Mouse (Mus musculus) liver, embryonic 12.5 days (tissue): ENCODE data around the gene Hacl1. TPM values are rescaled to one million over a fixed set of nuclear protein-coding genes. Genes with fewer than 3 reads are reported as not detected.

Experiments used
- ATAC-seq: fragments of 200-750 bp; cut with Nextera tagmentation; 2 replicates; pipeline ENCODE4 v1.8.0; 2017; ENCODE audit warnings: moderate number of reproducible peaks, mild to moderate bottlenecking, moderate library complexity
- H3K27ac ChIP-seq: fragments of 300-500 bp; sonication (generic); 2 replicates; pipeline ENCODE4 v1.5.1; 2016; ENCODE audit warnings: mild to moderate bottlenecking
- H3K27me3 ChIP-seq: fragments of 300-500 bp; sonication (generic); replicated peaks from 2 replicates; pipeline ENCODE4 v1.6.1; 2016; ENCODE audit warnings: mild to moderate bottlenecking, moderate library complexity
- H3K36me3 ChIP-seq: fragments of 300-500 bp; sonication (generic); 2 replicates; pipeline ENCODE4 v1.6.1; 2016; ENCODE audit warnings: mild to moderate bottlenecking, moderate library complexity
- H3K4me1 ChIP-seq: fragments of 300-500 bp; sonication (generic); 2 replicates; pipeline ENCODE4 v1.6.1; 2016
- H3K4me2 ChIP-seq: fragments of 300-500 bp; sonication (generic); 2 replicates; pipeline ENCODE4 v1.6.1; 2016; ENCODE audit warnings: mild to moderate bottlenecking, moderate library complexity
- H3K4me3 ChIP-seq: fragments of 300-500 bp; sonication (generic); 2 replicates; pipeline ENCODE4 v1.5.1; 2016; ENCODE audit warnings: mild to moderate bottlenecking, moderate library complexity
- H3K9ac ChIP-seq: fragments of 300-500 bp; sonication (generic); 2 replicates; pipeline ENCODE4 v1.6.1; 2016; ENCODE audit warnings: mild to moderate bottlenecking, moderate library complexity
- H3K9me3 ChIP-seq: fragments of 300-500 bp; sonication (generic); replicated peaks from 2 replicates; pipeline ENCODE4 v1.6.1; 2016; ENCODE audit warnings: mild to moderate bottlenecking, moderate library complexity
- WGBS: fragments of 180-500 bp; shearing (Covaris S2); methylation state at CpG from one replicate; pipeline ENCODE4 v1.1.7; 2016; ENCODE audit not compliant: insufficient replicate concordance; 5-methylcytosine and 5-hydroxymethylcytosine counted together
- polyA plus RNA-seq: library from polyadenylated mRNA; unstranded; fragments of >200 nt; fragmentation: Nextera tagmentation; extraction: Ambion mirVana; gene quantifications from 2 replicates; pipeline ENCODE4 v1.2.1, GENCODE M21; 2016

Gene Hacl1
- polyA plus RNA-seq, 1 experiment from 2014 or later, result 7.4 TPM

- 61% methylated on average over 10 of the region's 10 CpGs for WGBS
- Histone ChIP-seq H3K9ac (no peak overlapping the region), H3K27ac (no peak overlapping the region), H3K9me3 (no peaks in the 10 kb centered on the region), H3K27me3 (0 out of 2 replicates have a peak, but pooled peaks cover 5% of the 10 kb centered on the region), H3K4me3 (no peak overlapping the region), H3K36me3 (no peaks in the 10 kb centered on the region), H3K4me2 (no peak overlapping the region), H3K4me1 (peaks cover 48% of the 10 kb centered on the region)
- ATAC-seq, result no peak
These were observed 18.6 kb upstream of the Hacl1 start for GRCm38 (mm10) chr14:31659501-31660181.

- 0 out of 2 replicates have a peak, but pooled peaks cover 5% of the 10 kb centered on the region for H3K27me3 ChIP-seq
- ATAC-seq, result no peak
- H3K4me3 ChIP-seq, result no peak overlapping the region
- H3K9me3 ChIP-seq, result no peaks in the 10 kb centered on the region
- H3K4me1 ChIP-seq, result peaks cover 46% of the 10 kb centered on the region
- H3K36me3 ChIP-seq, result no peaks in the 10 kb centered on the region
- no peak overlapping the region for H3K27ac ChIP-seq
- H3K9ac ChIP-seq, result no peak overlapping the region
- WGBS, result 83% methylated on average over 8 of the region's 8 CpGs
- H3K4me2 ChIP-seq, result no peak overlapping the region
These were observed 17.1 kb upstream of the Hacl1 start for GRCm38 (mm10) chr14:31658126-31658680.

GRCm38 (mm10) chr14:31656857-31657645 is 16.0 kb upstream of the Hacl1 start:
- Histone ChIP-seq H3K4me1 (peaks cover 46% of the 10 kb centered on the region), H3K9me3 (no peaks in the 10 kb centered on the region), H3K27ac (no peak overlapping the region), H3K9ac (no peak overlapping the region), H3K4me3 (no peak overlapping the region), H3K27me3 (0 out of 2 replicates have a peak, but pooled peaks cover 3% of the 10 kb centered on the region), H3K4me2 (no peak overlapping the region), H3K36me3 (no peaks in the 10 kb centered on the region)
- 45% methylated on average over 5 of the region's 5 CpGs for WGBS
- no peak for ATAC-seq

GRCm38 (mm10) chr14:31656386-31656785 is 15.3 kb upstream of the Hacl1 start:
- no peak for ATAC-seq
- Histone ChIP-seq H3K9me3 (no peaks in the 10 kb centered on the region), H3K4me1 (peaks cover 45% of the 10 kb centered on the region), H3K4me2 (no peak overlapping the region), H3K9ac (no peak overlapping the region), H3K4me3 (no peak overlapping the region), H3K27ac (no peak overlapping the region), H3K27me3 (no peaks in the 10 kb centered on the region), H3K36me3 (no peaks in the 10 kb centered on the region)
- 59% methylated on average over 7 of the region's 7 CpGs for WGBS

- H3K4me1 ChIP-seq, result peaks cover 49% of the 10 kb centered on the region
- no peak overlapping the region for H3K4me3 ChIP-seq
- 76% methylated on average over 14 of the region's 14 CpGs for WGBS
- H3K9me3 ChIP-seq, result peaks cover 3% of the 10 kb centered on the region; the same call in 1 of the 2 replicates
- H3K27me3 ChIP-seq, result no peaks in the 10 kb centered on the region
- H3K4me2 ChIP-seq, result no peak overlapping the region
- H3K9ac ChIP-seq, result no peak overlapping the region
- no peak for ATAC-seq
- H3K36me3 ChIP-seq, result no peaks in the 10 kb centered on the region
- no peak overlapping the region for H3K27ac ChIP-seq
These were observed 14.3 kb upstream of the Hacl1 start for GRCm38 (mm10) chr14:31655406-31655805.

GRCm38 (mm10) chr14:31654816-31655215 is 13.7 kb upstream of the Hacl1 start:
- Histone ChIP-seq H3K9me3 (peaks cover 6% of the 10 kb centered on the region; the same call in 1 of the 2 replicates), H3K4me3 (no peak overlapping the region), H3K4me1 (peaks cover 46% of the 10 kb centered on the region), H3K27me3 (no peaks in the 10 kb centered on the region), H3K4me2 (no peak overlapping the region), H3K27ac (no peak overlapping the region), H3K9ac (no peak overlapping the region), H3K36me3 (no peaks in the 10 kb centered on the region)
- WGBS, result 83% methylated on average over 5 of the region's 5 CpGs
- no peak for ATAC-seq

- H3K27ac ChIP-seq, result peak overlapping the region; percentile 61
These were observed 12.2 kb upstream of the Hacl1 start for GRCm38 (mm10) chr14:31653101-31653875.

GRCm38 (mm10) chr14:31652624-31653023 is 11.5 kb upstream of the Hacl1 start:
- ATAC-seq, result no peak
- Histone ChIP-seq H3K4me2 (peak overlapping the region; percentile 41; the same call in 1 of the 2 replicates), H3K36me3 (no peaks in the 10 kb centered on the region), H3K4me1 (peaks cover 38% of the 10 kb centered on the region), H3K4me3 (no peak overlapping the region), H3K9ac (no peak overlapping the region), H3K9me3 (peaks cover 6% of the 10 kb centered on the region; the same call in 1 of the 2 replicates), H3K27ac (peak overlapping the region; percentile 61), H3K27me3 (no peaks in the 10 kb centered on the region)
- 75% methylated on average over 1 of the region's 1 CpGs for WGBS

More at GRCm38 (mm10) chr14:31653101-31653875, 12.2 kb upstream of the Hacl1 start:
- Histone ChIP-seq H3K36me3 (no peaks in the 10 kb centered on the region), H3K27me3 (no peaks in the 10 kb centered on the region), H3K4me3 (no peak overlapping the region), H3K9me3 (peaks cover 6% of the 10 kb centered on the region; the same call in 1 of the 2 replicates), H3K4me2 (peak overlapping the region; percentile 41), H3K4me1 (peaks cover 38% of the 10 kb centered on the region), H3K9ac (no peak overlapping the region)
- WGBS, result 44% methylated on average over 14 of the region's 14 CpGs
- ATAC-seq, result peak; percentile 81

- WGBS, result 42% methylated on average over 5 of the region's 5 CpGs
- H3K36me3 ChIP-seq, result no peaks in the 10 kb centered on the region
- no peak for ATAC-seq
- no peak overlapping the region for H3K4me2 ChIP-seq
- H3K4me1 ChIP-seq, result peaks cover 38% of the 10 kb centered on the region
- H3K9ac ChIP-seq, result no peak overlapping the region
- no peaks in the 10 kb centered on the region for H3K27me3 ChIP-seq
- peaks cover 6% of the 10 kb centered on the region; the same call in 1 of the 2 replicates for H3K9me3 ChIP-seq
- H3K4me3 ChIP-seq, result no peak overlapping the region
- 0 out of 2 replicates have a peak overlapping the region, but pooled peaks have one; percentile 61 for H3K27ac ChIP-seq
These were observed 11.0 kb upstream of the Hacl1 start for GRCm38 (mm10) chr14:31652106-31652505.

- Histone ChIP-seq H3K9me3 (peaks cover 6% of the 10 kb centered on the region; the same call in 1 of the 2 replicates), H3K4me3 (no peak overlapping the region), H3K27ac (no peak overlapping the region), H3K9ac (no peak overlapping the region), H3K27me3 (no peaks in the 10 kb centered on the region), H3K4me2 (no peak overlapping the region), H3K4me1 (peaks cover 38% of the 10 kb centered on the region), H3K36me3 (no peaks in the 10 kb centered on the region)
- ATAC-seq, result no peak
- WGBS, result 58% methylated on average over 7 of the region's 7 CpGs
These were observed 10.1 kb upstream of the Hacl1 start for GRCm38 (mm10) chr14:31651206-31651605.

- no peak for ATAC-seq
- H3K9me3 ChIP-seq, result peaks cover 6% of the 10 kb centered on the region; the same call in 1 of the 2 replicates
- H3K4me2 ChIP-seq, result no peak overlapping the region
- H3K4me3 ChIP-seq, result no peak overlapping the region
- no peaks in the 10 kb centered on the region for H3K27me3 ChIP-seq
- H3K4me1 ChIP-seq, result peaks cover 38% of the 10 kb centered on the region
- WGBS, result 80% methylated on average over 3 of the region's 3 CpGs
- no peak overlapping the region for H3K9ac ChIP-seq
- H3K36me3 ChIP-seq, result no peaks in the 10 kb centered on the region
- no peak overlapping the region for H3K27ac ChIP-seq
These were observed 9.3 kb upstream of the Hacl1 start for GRCm38 (mm10) chr14:31650347-31650746.
